Mouse (Mus musculus) limb, embryonic 11.5 days (tissue): ENCODE measurements around the gene Rnf227. TPM values are rescaled to one million over a fixed set of nuclear protein-coding genes. Genes with fewer than 3 reads are reported as not detected.

Experiments
- ATAC-seq: fragments of 200-750 bp; cut with Nextera tagmentation; 2 replicates; pipeline ENCODE4 v1.8.0; 2017; ENCODE audit warnings: low read depth; ENCODE audit not compliant: insufficient number of reproducible peaks, low FRiP score, low TSS enrichment
- DNase-seq: peaks from one replicate; pipeline ENCODE4 v3.0.0-alpha.2; 2015; ENCODE audit warnings: low spot score
- H3K27ac ChIP-seq: fragments of 300-500 bp; sonication (generic); replicated peaks from 2 replicates; pipeline ENCODE4 v1.5.1; 2014; ENCODE audit warnings: low read depth, mild to moderate bottlenecking, low read length
- H3K27me3 ChIP-seq: fragments of 300-500 bp; sonication (generic); 2 replicates; pipeline ENCODE4 v1.6.1; 2014; ENCODE audit warnings: mild to moderate bottlenecking, low read length, mixed read lengths; ENCODE audit not compliant: control insufficient read depth, insufficient read depth
- H3K36me3 ChIP-seq: fragments of 300-500 bp; sonication (generic); 2 replicates; pipeline ENCODE4 v1.6.1; 2014; ENCODE audit warnings: mild to moderate bottlenecking, low read length, moderate library complexity, mixed read lengths; ENCODE audit not compliant: control insufficient read depth, insufficient read depth
- H3K4me1 ChIP-seq: fragments of 300-500 bp; sonication (generic); 2 replicates; pipeline ENCODE4 v1.6.1; 2014; ENCODE audit warnings: low read length, mixed read lengths; ENCODE audit not compliant: control insufficient read depth, insufficient read depth
- H3K4me2 ChIP-seq: fragments of 300-500 bp; sonication (generic); 2 replicates; pipeline ENCODE4 v1.6.1; 2014; ENCODE audit warnings: low read depth, mild to moderate bottlenecking, moderate library complexity; ENCODE audit not compliant: severe bottlenecking
- H3K4me3 ChIP-seq: fragments of 300-500 bp; sonication (generic); 2 replicates; pipeline ENCODE4 v1.5.1; 2014; ENCODE audit warnings: low read depth, low read length
- H3K9ac ChIP-seq: fragments of 300-500 bp; sonication (generic); 2 replicates; pipeline ENCODE4 v1.6.1; 2014; ENCODE audit warnings: mild to moderate bottlenecking, low read length
- H3K9me3 ChIP-seq: fragments of 300-500 bp; sonication (generic); 2 replicates; pipeline ENCODE4 v1.6.1; 2016; ENCODE audit warnings: low read length; ENCODE audit not compliant: control insufficient read depth
- WGBS: fragments of 180-500 bp; shearing (Covaris S2); extraction: QIAGEN DNeasy Blood & Tissue Kit; methylation state at CpG from one replicate; pipeline ENCODE4 v1.1.7; 2014; 5-methylcytosine and 5-hydroxymethylcytosine counted together
- polyA plus RNA-seq: library from polyadenylated mRNA; unstranded; fragments of >200 nt; fragmentation: Nextera tagmentation; extraction: Ambion mirVana; gene quantifications from 2 replicates; pipeline ENCODE4 v1.2.1, GENCODE M21; 2014

The Rnf227 gene
- 25.0 and 28.5 TPM in 2 replicates for polyA plus RNA-seq

DNA sequence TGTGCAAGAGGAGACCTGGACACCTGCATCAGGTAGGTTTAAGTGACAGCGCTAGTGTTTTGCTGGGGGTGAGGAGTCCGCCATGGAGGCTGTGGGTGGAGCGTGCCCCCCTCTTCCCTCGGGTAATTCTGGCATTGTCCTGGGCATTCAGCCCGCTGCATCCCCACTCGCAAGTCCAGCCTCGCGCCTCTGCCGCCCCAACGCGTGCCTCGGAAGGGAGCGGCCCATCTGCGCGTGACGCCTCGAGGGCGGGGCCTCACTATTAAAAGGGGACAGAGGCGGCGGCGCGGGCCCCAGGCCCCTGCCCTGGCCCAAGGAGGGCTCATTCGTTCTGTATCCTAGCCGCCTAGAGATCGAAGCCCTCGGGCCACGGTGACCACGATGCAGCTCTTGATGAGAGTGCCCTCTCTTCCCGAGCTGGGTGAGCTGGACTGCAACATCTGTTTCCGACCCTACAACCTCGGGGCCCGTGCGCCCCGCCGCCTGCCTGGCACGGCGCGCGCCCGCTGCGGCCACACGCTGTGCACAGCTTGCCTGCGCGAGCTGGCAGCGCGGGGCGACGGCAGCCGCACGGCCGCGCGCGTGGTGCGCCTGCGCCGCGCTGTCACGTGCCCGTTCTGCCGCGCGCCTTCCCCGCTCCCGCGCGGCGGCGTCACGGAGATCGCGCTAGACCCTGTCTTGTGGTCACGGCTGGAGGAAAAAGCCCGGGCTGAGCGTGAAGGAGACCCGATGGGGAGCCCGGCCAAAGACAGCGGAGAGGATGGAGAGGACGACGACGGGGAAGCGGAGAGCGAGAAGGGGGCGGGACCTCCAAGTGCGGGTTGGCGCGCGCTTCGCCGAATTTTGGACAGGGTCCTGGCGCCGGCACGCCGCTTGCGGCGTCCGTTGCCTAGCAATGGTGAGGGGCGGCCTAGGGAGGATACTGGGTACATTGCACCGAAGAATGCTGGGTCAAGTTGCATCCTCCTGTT, at the start of gene Rnf227:
TSS of gene Rnf227 (plus strand) at position 301 of the 971 bp plus-strand sequence.
- H3K9ac ChIP-seq, result peak within 1 kb of the TSS; percentile 78
- peaks cover 9% of the 10 kb centered on the region for H3K36me3 ChIP-seq
- DNase-seq (peak; percentile 85), ATAC-seq (peak; percentile 83)
- WGBS, result 2% methylated on average over 99 of the region's 99 CpGs
- H3K4me1 ChIP-seq, result peaks cover 7% of the 10 kb centered on the region
- H3K27me3 ChIP-seq, result no peaks in the 10 kb centered on the region
- H3K4me3 ChIP-seq, result peak within 1 kb of the TSS; percentile 51
- peak within 1 kb of the TSS; percentile 84 for H3K4me2 ChIP-seq
- H3K9me3 ChIP-seq, result no peaks in the 10 kb centered on the region
- peak within 1 kb of the TSS; percentile 58; the same call in 1 of the 2 replicates for H3K27ac ChIP-seq

DNA sequence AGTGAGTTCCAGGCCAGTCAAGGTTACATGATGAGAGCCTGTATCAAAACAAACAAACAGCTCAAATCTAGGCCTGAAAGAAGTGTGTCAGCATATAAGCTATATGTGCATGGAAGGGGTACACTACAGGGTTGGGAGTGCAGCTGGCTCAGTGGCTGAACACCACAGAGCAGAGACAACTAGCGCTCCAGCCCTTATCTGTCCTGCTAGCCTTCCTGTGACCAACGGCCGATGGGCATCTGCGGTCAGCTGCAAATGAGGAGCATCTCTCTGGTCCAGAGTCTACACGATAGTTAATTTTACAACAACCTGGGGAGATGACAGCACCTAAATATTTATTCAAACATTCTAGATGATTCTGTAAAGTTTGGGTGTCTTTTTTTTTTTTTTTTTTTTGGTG, 49.1 kb upstream of the Rnf227 start:
- no peak overlapping the region for H3K4me2 ChIP-seq
- WGBS, result 93% methylated on average over 5 of the region's 5 CpGs
- ATAC-seq (no peak), DNase-seq (no peak)
- H3K4me1 ChIP-seq, result no peaks in the 10 kb centered on the region
- no peak overlapping the region for H3K4me3 ChIP-seq
- H3K9ac ChIP-seq, result no peak overlapping the region
- no peaks in the 10 kb centered on the region for H3K9me3 ChIP-seq
- H3K36me3 ChIP-seq, result no peaks in the 10 kb centered on the region
- H3K27ac ChIP-seq, result no peak overlapping the region
- H3K27me3 ChIP-seq, result no peaks in the 10 kb centered on the region

GRCm38 (mm10) chr11:69295286-69295685, 45.0 kb upstream of the Rnf227 start:
- ATAC-seq, result no peak
- WGBS, result 89% methylated on average over 3 of the region's 3 CpGs

DNA sequence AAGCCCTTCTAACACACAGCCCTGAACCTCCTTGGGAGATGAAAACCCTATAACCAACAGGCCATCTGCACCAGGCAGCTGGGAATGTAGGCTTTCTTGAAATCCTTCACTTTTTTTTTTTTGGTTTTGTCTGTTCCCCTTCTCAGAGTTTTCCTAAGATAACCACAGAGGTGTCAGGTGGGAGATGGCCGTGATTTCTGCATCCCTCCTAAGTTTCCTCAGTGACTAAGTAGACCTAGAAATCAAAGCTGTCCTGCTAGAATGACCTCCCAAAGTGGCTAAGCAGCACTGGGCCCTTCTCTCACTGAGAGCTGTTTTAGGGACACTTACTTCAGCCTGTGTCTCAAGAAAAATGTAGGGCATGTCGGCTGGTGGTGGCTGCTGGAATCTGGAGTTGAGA, 42.5 kb upstream of the Rnf227 start:
- H3K9ac ChIP-seq, result no peak overlapping the region
- no peaks in the 10 kb centered on the region for H3K9me3 ChIP-seq
- no peaks in the 10 kb centered on the region for H3K4me1 ChIP-seq
- no peak overlapping the region for H3K4me2 ChIP-seq
- DNase-seq, result no peak
- H3K36me3 ChIP-seq, result peaks cover 7% of the 10 kb centered on the region; the same call in 1 of the 2 replicates
- no peak overlapping the region for H3K27ac ChIP-seq
- H3K27me3 ChIP-seq, result no peaks in the 10 kb centered on the region
- WGBS, result 91% methylated on average over 2 of the region's 2 CpGs
- H3K4me3 ChIP-seq, result no peak overlapping the region
- no peak for ATAC-seq

More at GRCm38 (mm10) chr11:69295286-69295685, 45.0 kb upstream of the Rnf227 start:
- H3K27me3 ChIP-seq, result no peaks in the 10 kb centered on the region
- H3K9ac ChIP-seq, result no peak overlapping the region
- no peak overlapping the region for H3K4me2 ChIP-seq
- no peaks in the 10 kb centered on the region for H3K9me3 ChIP-seq
- no peak overlapping the region for H3K27ac ChIP-seq
- H3K4me1 ChIP-seq, result no peaks in the 10 kb centered on the region
- no peak overlapping the region for H3K4me3 ChIP-seq
- DNase-seq, result no peak
- no peaks in the 10 kb centered on the region for H3K36me3 ChIP-seq

DNA sequence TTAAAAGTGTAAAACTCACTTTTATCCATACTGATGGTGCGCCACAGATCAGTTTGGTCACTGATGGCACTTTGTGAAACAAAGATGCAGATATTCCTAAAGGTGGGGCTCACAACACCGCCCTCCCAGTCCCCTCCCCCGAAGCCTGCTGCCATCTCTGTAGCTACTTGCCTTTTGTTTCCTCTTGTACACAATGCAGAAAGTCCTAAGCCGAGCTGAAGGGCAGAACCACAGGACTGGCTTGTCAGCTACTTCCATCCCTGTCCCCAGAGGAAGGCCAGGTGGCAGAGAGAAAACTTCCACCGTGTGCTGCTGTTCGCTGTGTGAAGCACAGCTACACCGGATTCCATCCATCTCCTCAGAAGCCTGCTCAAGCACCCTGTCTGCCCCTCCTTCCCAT, 42.0 kb upstream of the Rnf227 start:
- no peak overlapping the region for H3K27ac ChIP-seq
- no peak overlapping the region for H3K4me2 ChIP-seq
- H3K4me3 ChIP-seq, result no peak overlapping the region
- WGBS, result 83% methylated on average over 7 of the region's 7 CpGs
- H3K36me3 ChIP-seq, result peaks cover 9% of the 10 kb centered on the region; the same call in 1 of the 2 replicates
- no peaks in the 10 kb centered on the region for H3K9me3 ChIP-seq
- no peak for ATAC-seq
- no peaks in the 10 kb centered on the region for H3K4me1 ChIP-seq
- no peak for DNase-seq
- no peak overlapping the region for H3K9ac ChIP-seq
- no peaks in the 10 kb centered on the region for H3K27me3 ChIP-seq

DNA sequence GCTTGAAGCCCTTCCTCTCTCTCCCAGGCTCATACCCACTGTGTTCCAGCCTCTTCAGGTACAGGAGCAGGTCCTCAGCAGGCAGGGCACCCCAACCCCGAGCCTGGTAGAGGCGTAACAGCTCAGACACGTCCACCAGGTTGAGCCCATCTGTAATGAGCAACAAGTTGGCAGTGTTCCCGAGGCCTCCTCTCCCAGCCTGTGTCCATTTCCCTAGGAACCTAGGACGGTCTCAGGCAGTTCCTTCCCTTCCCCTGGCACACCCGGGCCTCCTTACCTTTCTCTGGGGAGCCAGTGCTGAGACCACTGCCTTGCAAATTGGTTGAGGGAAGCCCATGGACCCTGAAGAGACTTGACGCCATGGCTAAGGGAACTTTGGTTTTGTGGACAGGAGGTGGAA, 37.4 kb upstream of the Rnf227 start:
- H3K9ac ChIP-seq, result no peak overlapping the region
- no peaks in the 10 kb centered on the region for H3K27me3 ChIP-seq
- H3K4me2 ChIP-seq, result no peak overlapping the region
- H3K36me3 ChIP-seq, result peaks cover 23% of the 10 kb centered on the region; the same call in 1 of the 2 replicates
- H3K27ac ChIP-seq, result no peak overlapping the region
- ATAC-seq (no peak), DNase-seq (no peak)
- 85% methylated on average over 7 of the region's 7 CpGs for WGBS
- no peak overlapping the region for H3K4me3 ChIP-seq
- H3K9me3 ChIP-seq, result no peaks in the 10 kb centered on the region
- H3K4me1 ChIP-seq, result no peaks in the 10 kb centered on the region

- no peaks in the 10 kb centered on the region for H3K9me3 ChIP-seq
- H3K27me3 ChIP-seq, result no peaks in the 10 kb centered on the region
- DNase-seq (no peak), ATAC-seq (no peak)
- H3K9ac ChIP-seq, result no peak overlapping the region
- no peak overlapping the region for H3K4me3 ChIP-seq
- 94% methylated on average over 9 of the region's 9 CpGs for WGBS
- no peak overlapping the region for H3K27ac ChIP-seq
- H3K36me3 ChIP-seq, result peaks cover 38% of the 10 kb centered on the region
- no peak overlapping the region for H3K4me2 ChIP-seq
- H3K4me1 ChIP-seq, result no peaks in the 10 kb centered on the region
Observed at GRCm38 (mm10) chr11:69305291-69305690, 35.0 kb upstream of the Rnf227 start.

GRCm38 (mm10) chr11:69306039-69306438, 34.2 kb upstream of the Rnf227 start:
- 89% methylated on average over 2 of the region's 2 CpGs for WGBS
- Histone ChIP-seq H3K27ac (no peak overlapping the region), H3K36me3 (peaks cover 38% of the 10 kb centered on the region), H3K27me3 (no peaks in the 10 kb centered on the region), H3K4me2 (no peak overlapping the region), H3K9me3 (no peaks in the 10 kb centered on the region), H3K4me1 (no peaks in the 10 kb centered on the region), H3K9ac (no peak overlapping the region), H3K4me3 (no peak overlapping the region)
- no peak for DNase-seq
- ATAC-seq, result no peak
